Mouse (Mus musculus) adrenal gland, adult (tissue): ENCODE measurements at regions not wholly inside any gene's neighbourhood (a gene's known extent, or its start where the extent isn't known, plus 50 kb on each side); places are given as distances from the start of the nearest gene placed in this dataset.

Experiments
- DNase-seq, 2 experiments: peaks; one replicate each; pipeline ENCODE4 v3.0.0; 2022 to 2023; ENCODE audit warnings: low spot score in 1 of 2; ENCODE audit not compliant: inconsistent age in 2 of 2

GRCm38 (mm10) chr14:16927136-16927535 lies 108.2 kb upstream of the Rarb start:
- peak in 1 of 2 experiments; percentile 62 for DNase-seq

DNA sequence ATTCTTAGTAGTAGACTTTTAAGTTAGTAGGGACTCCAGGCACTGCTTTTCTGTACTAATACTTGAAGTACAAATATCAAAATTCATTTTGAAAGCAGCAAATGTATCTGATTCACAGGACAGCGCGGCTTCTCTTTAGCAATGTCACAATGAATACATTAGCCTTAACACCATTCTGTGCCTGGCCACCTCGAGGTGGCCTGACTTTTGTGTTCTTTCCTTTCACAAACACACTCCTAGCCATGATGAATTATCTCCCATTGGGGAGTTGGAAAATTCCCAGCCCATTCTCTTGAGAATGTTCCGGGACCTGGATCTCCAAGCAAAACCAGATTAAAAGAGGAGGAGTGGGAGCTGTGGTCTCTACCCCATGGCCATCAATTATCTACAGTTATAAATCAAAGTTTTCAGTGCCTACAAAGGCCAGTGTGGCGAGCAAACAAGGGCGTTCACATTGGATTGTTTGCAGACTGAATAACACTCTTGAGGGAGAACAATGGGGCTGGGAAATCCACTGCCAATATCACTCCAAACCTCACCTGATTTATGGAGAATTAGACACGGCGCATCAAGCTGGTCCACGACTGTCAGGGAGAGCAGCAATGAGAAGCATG lies 82.7 kb upstream of the Rarb start:
- no peak for DNase-seq

DNA sequence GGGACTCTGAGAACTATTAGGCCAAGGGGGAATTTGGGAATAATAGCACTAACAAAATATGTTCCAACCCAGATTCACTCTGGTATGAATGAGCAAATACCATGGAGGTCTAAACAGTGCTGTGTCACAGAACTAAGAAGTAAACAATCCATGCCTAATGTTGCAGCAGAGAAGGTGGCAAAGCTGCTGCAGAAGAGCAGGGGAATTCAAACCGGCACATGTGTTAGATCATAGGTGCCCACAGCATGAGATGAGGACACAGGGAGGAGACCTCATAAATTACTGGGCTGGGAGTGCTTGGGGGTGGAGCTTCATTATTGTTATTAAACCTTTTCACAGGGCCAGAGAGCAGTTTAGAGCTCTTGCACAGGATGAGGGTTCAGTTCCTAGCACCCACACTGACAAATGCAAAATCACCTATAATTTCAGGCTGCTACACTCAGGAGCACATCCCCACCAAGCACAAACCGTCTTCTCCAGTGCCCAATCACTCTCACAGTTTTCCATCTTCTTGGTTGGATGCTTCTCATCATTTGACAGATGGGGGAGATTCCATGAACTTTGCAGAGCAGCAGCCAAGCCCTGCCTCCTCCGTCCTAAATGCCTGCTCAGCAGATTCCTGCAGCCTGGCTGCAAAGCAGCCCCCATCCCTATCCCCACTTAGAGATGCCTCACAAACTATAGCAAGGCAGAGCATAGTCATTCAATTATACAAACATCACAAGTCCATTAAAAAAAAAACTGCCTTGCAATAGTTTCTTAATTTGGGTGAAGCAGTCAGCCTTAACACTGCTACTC lies 79.0 kb upstream of the Rarb start:
- no peak for DNase-seq

- DNase-seq: no peak
Measured at GRCm38 (mm10) chr14:16896974-16897373, 78.0 kb upstream of the Rarb start.

- no peak for DNase-seq
Measured at GRCm38 (mm10) chr14:16881249-16881648, 62.3 kb upstream of the Rarb start.

- no peak for DNase-seq
Measured at GRCm38 (mm10) chr14:16869221-16869620, 50.3 kb upstream of the Rarb start.
